Mouse (Mus musculus) skeletal muscle tissue, adult 2 months (tissue): ENCODE data around the gene Cabp4.
"Not testable (repeated sequence)": the region's sequence is repeated elsewhere in the genome, so short reads cannot be mapped to it uniquely, and the experiment has no call there.

Source experiments
- DNase-seq: peaks from one replicate; pipeline ENCODE4 v3.0.0-alpha.2; 2012; ENCODE audit warnings: low read depth, low spot score

Cabp4 gene

DNA sequence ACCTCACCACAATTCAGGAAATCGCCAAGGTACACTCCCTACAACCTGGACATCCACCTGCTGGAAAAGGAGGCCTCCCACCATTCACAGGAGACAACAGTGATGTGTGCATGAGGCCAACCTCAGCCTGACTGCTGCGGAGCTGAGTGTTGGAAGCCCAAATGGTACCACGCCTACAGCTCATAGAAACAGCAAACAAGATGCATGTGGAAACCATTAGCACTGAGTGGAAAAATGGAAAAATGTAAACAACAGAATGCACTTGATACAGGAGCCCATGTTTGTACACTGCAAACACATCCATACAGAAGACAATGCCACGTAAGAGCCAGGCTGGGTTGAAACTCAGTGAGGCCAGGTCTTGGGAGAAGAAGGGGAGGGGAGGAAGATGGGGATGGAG is 19.4 kb downstream of the Cabp4 start:
- no peak for DNase-seq

DNA sequence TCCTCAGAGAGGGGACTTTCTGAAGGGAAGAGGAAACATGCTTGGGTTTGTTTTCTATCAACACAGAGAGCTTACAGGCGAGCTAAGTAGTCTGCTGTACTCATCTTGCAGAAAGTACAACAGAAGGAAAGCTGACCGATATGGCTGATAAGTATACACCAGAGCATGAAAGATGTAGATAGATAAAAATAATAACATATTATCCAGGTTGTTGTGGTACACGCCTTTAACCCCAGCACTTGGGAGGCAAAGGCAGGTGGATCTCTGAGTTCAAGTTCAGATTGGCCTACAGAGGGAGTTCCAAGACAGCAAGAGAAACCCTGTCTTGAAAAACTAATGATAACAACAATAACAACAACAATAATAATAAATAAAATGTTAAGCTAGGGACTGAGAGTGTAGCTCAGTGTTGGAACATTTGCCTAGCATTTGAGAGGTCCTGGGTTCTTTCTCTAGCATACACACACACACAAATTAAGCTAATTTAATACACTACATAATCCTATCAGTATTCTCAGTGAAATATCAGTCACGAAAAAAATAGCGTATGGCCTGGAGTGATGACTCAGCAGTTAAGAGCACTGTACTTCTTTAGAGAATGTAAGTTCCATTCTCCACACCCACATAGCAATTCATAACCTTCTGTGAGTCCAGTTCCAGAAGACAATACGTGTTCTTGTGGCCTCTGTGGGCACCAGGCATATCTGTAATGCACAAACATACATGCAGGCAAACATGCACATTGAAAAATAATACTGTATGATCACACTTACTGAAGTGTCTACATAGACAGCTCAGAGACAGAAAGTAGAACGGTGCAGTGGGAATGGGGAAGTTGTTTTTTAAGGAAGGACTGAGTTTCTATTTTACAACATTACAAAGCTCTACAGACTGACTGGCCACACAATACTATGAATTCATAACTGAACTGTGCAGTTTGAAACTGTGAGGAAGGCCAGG is 21.1 kb downstream of the Cabp4 start:
- DNase-seq = no peak

DNA sequence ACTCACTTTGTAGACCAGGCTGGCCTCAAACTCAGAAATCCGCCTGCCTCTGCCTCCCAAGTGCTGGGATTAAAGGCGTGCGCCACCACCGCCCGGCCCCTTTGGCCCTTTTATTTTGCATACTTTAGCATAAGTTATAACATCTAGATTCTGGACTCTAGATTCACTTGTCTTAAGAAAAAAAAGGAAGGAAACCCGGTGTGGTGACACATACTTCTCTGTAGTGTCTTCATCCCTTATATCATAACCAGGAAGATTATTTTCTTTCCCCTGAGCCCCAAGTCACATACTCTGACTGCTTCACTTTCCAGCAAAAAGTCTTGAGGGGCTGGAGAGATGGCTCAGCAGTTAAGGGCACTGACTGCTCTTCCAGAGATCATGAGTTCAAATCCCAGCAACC is 21.9 kb downstream of the Cabp4 start:
- not testable (repeated sequence) for DNase-seq

DNA sequence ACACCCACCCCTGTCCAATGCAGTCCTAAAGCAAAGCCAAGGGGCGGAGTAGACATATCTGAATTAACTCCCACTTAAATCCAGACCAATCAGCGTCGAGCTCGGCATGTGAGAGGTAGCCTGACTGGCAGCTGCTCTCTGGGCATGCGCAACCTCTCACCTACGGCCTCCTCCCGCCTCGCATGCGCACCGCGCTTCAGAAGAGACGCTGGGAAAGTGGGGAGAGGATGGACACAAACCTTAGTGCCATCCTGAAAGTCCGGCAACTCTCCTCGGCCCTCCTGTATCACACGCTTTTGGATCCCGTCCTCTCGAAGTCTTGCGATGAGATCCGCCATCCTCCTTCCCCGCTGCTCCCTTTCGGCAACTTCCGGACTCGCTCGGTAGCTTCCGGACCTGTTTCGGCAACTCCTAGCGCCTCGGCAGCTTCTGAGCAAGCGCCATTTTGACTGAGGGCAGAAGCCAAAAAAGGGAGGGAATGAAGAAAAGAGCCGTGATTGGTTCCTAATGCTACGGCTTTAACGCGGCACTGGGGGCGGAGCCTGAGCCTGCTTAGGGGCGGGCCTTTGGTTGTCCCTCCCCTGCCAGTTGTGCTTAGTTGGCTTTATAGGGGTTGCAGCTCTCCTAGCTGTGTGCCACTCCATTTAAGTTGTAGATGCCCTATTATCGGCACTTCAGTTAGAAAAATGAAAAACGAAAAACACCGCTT is 22.6 kb downstream of the Cabp4 start:
- DNase-seq = peak; percentile 98

GRCm38 (mm10) chr19:4120496-4120895 is 23.3 kb downstream of the Cabp4 start:
- no peak for DNase-seq

- DNase-seq = no peak
These were observed 23.9 kb downstream of the Cabp4 start for GRCm38 (mm10) chr19:4119716-4120487.

DNA sequence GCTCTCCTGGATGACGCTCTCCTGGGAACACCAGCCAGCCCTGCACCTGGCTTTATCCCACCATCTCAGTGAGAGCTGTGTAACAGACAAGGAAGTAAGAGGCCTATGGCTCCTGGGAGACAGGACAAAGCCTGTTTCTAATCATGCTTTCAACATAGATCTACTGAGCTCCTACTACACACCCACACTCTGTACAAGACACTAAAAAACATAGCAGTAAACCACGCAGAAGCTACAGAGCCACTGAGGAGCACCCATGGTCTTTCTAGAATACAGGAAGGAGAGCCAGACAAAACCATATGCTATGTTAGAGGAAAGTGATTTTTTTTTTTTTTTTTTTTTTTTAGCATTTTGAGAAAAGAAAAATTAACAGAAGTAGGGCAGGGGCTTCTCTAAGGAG is 25.5 kb downstream of the Cabp4 start:
- DNase-seq = no peak

- no peak for DNase-seq
These were observed 26.8 kb downstream of the Cabp4 start for GRCm38 (mm10) chr19:4117006-4117405.

DNA sequence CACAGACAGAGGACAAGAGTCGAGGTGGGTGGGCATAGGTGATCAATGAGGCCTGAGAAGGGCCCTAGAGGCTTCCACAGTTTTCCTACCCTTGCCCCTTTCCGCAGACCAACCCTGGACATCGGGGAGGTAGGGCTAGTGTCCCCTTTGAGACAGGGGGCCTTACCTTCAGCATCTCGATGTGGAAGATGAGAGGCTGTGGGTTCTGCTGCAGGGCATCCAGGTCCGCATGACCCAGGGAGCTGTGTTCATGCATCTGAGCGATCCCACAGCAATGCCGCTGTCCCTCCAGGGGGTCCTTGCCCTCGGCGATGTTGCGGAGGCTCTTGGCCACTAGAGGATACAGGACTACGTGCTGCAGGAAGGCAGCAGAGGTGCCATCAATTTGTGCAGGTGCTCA is 28.0 kb downstream of the Cabp4 start:
- DNase-seq = no peak

DNA sequence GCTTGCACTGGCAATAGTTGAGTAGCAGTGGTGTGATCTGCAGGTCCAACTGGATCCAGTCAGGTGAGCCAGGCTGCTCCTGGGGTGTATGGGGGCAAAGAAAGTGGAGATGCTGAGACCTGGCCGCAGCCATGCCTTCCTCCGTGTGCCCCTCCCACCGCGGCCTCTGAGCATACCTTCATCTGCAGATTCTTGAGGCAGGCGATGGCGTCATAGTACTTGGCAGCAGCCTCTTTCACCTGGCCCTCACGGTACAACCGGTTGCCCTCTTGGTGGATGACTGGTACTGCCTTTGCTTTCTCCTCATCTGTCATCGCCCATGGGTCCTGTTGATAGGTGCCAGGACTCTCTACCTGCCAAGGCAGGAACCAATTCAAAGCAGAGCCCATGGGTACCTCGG is 28.7 kb downstream of the Cabp4 start:
- no peak for DNase-seq

DNA sequence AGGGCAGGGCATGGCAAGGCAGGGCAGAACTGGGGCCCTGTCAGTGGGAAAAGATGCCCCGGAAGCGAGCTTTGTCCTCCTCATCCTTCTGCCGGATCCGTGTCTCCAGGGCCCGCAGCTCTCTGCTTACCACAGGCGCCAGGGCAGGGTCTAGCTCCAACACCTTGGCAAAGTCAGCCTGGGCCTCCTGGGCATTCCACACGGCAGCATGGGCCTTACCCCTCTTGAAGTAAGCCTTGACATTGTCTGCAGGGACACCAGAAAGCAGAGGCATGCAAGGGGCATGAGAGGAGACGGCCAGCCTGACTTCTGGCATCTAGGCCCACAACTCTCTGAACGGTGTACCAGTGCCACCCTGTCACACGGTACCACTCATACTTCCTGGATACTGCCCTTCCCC is 29.3 kb downstream of the Cabp4 start:
- DNase-seq = no peak

GRCm38 (mm10) chr19:4113806-4114230 is 30.0 kb downstream of the Cabp4 start:
- no peak for DNase-seq

GRCm38 (mm10) chr19:4113186-4113805 is 30.5 kb downstream of the Cabp4 start:
- peak; percentile 81 for DNase-seq

DNA sequence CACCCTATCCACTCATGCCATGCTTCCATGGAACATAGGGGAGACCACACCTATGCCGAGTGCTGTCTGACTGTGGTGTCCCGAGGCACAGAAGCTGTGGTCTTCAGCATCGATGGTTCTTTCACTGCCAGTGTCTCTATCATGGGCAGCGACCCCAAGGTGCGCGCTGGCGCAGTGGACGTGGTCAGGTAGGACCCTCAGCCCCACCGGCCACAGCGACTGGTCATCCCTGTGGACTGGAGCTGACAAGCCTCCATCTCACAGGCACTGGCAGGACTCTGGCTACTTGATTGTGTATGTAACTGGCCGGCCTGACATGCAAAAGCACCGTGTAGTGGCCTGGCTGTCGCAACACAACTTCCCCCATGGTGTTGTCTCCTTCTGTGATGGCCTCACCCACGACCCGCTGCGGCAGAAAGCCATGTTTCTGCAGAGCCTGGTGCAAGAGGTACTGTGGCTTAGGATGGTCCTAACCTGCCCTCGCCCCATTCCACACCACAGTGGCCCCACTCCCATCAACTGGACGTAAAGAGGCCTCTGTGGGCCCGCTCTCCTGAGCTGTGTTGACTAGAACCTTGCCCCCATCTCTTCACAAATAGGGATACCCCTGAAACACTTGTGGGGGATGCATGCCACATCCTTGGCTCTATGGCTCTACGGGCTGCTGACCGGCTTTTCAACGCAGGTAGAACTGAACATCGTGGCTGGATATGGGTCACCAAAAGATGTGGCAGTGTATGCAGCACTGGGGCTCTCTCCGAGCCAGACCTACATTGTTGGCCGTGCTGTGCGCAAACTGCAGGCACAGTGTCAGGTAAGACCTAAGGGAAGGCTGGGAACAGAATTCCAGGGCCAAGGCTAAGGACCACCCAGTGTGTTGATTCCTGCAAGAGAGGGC is 31.5 kb downstream of the Cabp4 start:
- no peak for DNase-seq

DNA sequence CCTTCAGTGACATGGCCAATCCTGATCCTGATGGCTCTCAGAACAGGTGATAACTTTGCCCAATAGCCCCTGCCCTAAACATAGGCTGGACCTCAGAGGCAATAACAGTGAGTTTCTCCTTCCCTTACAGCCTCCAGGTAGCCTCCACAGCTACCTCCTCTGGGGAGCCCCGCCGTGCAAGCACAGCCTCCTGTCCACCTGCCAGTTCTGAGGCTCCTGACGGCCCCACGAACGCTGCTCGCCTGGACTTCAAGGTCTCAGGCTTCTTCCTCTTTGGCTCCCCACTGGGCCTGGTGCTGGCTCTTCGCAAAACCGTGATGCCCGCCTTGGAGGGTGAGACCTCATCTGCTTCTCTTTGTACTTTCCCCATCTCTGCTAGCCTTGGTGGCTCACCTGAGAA is 35.3 kb downstream of the Cabp4 start:
- DNase-seq = no peak

DNA sequence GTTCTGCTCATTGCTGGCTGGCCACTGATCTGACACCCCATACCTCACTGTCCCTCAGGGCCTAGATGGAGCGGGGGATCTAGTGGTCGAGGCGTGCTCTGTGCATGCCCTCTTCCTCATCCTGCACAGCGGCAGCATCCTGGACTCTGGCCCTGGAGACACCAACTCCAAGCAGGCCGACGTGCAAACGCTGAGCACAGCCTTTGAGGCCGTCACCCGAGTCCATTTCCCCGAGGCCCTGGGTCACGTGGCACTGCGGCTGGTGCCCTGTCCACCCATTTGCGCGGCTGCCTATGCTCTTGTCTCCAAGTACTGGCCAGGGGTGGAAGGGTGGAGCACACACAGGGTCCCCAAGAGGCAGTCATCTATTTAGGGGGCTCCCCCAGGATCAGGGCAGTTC is 37.2 kb downstream of the Cabp4 start:
- no peak for DNase-seq

GRCm38 (mm10) chr19:4104675-4105194 is 39.1 kb downstream of the Cabp4 start:
- no peak for DNase-seq

- no peak for DNase-seq
These were observed 40.0 kb downstream of the Cabp4 start for GRCm38 (mm10) chr19:4103792-4104191.

- no peak for DNase-seq
These were observed 40.5 kb downstream of the Cabp4 start for GRCm38 (mm10) chr19:4103294-4103693.

- no peak for DNase-seq
These were observed 41.2 kb downstream of the Cabp4 start for GRCm38 (mm10) chr19:4102626-4103025.
